Mouse (Mus musculus) bone marrow, adult 2 months (tissue): ENCODE measurements around the gene Fundc1.

Source experiments
- CTCF ChIP-seq: fragments of 200-500 bp; IDR thresholded peaks from 2 replicates; pipeline ENCODE4 v1.5.1; 2011; ENCODE audit warnings: low read length, control low read depth; ENCODE audit not compliant: control insufficient read depth, insufficient read depth
- POLR2A ChIP-seq: fragments of 200-500 bp; IDR thresholded peaks from 2 replicates; pipeline ENCODE4 v1.6.1; 2011; ENCODE audit warnings: low read depth, mild to moderate bottlenecking, control low read depth, low read length, borderline replicate concordance; ENCODE audit not compliant: control insufficient read depth

GRCm38 (mm10) chrX:17554488-17554887, 17.6 kb downstream of the Fundc1 start:
- TF ChIP-seq CTCF (no peak), POLR2A (no peak)
